Mouse (Mus musculus): ENCODE results near the gene Tsku.
A peak's percentile ranks its signal among the peaks of the same experiment; 100 is the strongest.

Tsku gene

GRCm38 (mm10) chr7:98361063-98361652, at the start of gene Tsku:
Gene Tsku, minus strand, starts transcription at chr7:98361328.
- peak; percentile 96 for DNase-seq (ENCODE audit: extremely low spot score, low spot score)

DNA sequence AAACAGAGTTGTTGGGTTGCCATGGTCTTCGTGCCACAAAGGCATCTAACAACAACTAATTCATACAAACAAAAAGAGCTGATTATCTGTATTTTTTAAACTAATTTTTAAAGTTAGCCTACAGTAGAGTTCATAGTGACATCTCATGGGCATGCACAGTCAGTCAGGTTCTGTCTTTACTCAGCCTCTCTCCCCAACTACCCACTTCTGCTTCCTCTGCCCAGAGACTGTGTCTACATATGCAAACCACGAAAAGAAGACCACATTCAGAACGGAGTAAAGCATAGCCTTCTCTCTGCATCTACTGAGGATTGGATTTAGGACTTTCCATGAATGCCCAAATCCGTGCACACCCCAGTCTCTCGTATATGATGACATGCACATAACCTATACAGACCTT, 46.5 kb upstream of the Tsku start:
- DNase-seq (ENCODE audit: extremely low spot score, low spot score), result no peak

DNA sequence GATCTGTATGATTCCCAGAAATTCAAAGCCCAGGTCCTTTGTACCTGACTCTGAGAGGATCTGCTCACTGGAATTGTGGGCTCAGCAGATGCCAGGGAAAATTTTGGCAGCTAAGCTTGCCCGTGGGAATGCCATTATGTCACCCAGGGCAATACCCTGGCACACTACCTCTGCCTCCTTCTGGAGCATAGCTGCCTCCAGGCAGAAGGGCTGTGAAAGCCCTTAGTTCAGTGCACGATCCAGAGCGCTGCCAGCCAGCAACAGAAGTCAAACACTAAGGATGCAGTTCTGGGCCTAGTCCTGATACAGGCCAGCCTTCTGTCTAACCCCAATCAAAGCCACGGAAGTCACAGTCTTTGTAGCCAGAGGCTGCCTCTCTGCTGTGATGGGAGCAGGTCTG, 42.9 kb upstream of the Tsku start:
- DNase-seq (ENCODE audit: extremely low spot score, low spot score), result no peak

GRCm38 (mm10) chr7:98402582-98403574, 41.8 kb upstream of the Tsku start:
- DNase-seq (ENCODE audit: extremely low spot score, low spot score), result no peak

GRCm38 (mm10) chr7:98392466-98393201, 31.5 kb upstream of the Tsku start:
- no peak for DNase-seq (ENCODE audit: extremely low spot score, low spot score)

GRCm38 (mm10) chr7:98391351-98391936, 30.3 kb upstream of the Tsku start:
- no peak for DNase-seq (ENCODE audit: extremely low spot score, low spot score)

GRCm38 (mm10) chr7:98390486-98390885, 29.4 kb upstream of the Tsku start:
- no peak for DNase-seq (ENCODE audit: extremely low spot score, low spot score)

DNA sequence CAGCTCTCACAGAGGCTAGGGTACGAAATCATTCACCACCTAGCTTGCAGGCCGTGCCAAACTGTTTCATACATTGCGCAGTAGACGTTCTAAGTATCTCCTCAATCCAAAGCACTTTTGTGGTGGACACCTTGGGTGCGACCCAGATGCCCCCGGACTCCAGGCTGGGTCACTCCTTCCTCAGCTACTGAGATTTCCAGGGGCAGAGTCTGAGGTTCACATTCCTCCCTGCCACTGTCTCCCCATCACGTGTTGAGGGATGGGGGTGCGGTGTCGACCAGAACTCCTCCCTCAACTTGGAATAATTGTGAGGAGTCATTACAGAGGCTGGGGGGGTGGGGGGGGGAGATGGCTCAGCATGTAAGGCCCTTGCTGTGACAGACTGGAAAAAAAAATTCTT, 28.5 kb upstream of the Tsku start:
- DNase-seq (ENCODE audit: extremely low spot score, low spot score), result no peak

- DNase-seq (ENCODE audit: extremely low spot score, low spot score), result no peak
Measured at GRCm38 (mm10) chr7:98388881-98389501, 27.9 kb upstream of the Tsku start.

DNA sequence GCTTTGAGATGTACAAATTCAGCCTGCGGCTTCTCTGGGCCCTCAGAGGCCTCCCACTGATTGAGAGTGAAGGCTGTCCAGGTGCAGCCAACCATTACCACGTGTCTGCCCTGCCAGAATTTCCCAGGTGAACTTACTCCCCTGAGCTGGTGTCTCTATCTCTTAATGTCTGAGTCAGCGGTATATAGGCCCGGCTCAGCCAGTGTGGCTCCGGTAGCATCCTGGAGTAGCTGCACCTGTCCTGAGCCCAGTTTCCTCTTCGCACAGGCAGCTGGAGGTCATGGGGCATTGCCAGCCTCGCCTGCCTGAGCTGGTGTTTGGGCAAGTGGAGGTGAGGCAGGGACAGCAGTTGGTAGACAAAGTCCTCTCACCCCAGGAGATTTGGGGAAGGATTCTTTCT, 26.1 kb upstream of the Tsku start:
- no peak for DNase-seq (ENCODE audit: extremely low spot score, low spot score)

DNA sequence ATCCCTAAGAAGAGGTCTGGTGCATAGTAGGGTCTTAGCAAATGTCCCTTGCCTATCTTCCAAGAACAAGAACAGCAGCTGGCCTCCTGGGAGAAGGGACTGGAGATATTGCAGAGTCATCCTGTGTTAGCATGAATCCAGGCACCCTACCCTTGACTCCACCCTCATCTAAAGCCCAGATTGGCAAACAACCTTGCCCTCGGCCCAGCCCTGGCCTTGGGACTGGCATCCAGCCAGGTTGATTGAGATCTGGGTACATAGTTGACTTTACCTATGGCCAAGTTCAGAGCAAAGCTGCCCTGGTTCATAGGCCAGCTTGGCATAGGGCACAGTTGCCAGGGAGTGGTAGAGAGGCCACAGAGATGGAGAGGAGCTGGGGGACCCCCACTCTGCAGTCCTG, 24.0 kb upstream of the Tsku start:
- no peak for DNase-seq (ENCODE audit: extremely low spot score, low spot score)

- DNase-seq (ENCODE audit: extremely low spot score, low spot score), result no peak
Measured at GRCm38 (mm10) chr7:98383337-98383736, 22.2 kb upstream of the Tsku start.

DNA sequence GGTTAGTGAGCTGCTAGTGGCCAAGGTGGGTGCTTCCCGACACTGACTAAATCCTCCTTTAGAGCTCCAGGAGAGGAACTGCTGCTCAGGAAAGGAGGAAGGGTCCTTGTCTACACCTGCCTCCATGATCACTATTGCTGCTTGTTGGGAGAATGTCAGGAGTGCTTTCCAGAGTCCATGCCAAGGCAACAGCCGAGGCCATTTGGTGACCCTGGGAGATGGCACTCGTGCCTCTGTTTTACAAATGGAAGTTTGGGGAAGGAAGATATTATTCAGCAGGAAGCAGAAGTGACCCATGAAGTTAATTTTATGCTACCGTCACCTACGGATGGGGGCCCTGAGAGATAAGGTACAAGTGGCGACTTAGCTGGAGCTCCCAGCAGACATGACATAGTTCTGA, 21.7 kb upstream of the Tsku start:
- DNase-seq (ENCODE audit: extremely low spot score, low spot score), result no peak

DNA sequence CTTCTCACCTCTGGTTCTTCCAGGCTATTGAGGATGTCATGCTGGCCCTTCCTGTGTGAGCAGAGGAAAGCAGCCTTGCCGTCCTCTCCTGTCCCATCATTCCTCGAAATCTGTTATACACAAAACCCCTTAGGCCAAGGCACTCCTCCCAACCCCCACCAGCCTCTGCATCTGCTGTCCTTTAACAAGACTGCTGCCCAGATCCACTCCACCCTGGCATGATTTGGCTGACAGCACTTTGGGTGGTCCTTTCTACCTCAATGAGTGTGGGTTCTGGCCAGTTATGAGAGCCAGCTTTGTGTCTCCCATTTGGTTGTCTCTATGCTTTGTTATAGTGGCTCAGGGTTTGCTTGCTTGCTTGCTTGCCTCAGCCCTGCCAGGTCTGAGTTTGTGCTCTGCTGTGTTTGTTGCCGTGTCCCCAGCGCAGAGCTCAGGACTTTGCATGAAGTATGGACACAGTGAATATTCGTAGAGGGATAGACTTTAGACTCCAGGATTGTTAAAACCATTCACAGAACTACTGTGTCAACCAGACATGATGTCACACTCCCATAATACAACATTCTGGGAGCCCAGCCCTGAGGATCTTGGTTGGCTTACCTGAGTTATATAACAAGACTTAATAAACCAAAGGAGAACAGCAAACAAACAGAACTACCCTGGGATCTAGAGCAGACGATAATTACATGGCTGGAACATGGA, 19.2 kb upstream of the Tsku start:
- DNase-seq (ENCODE audit: extremely low spot score, low spot score), result no peak

DNA sequence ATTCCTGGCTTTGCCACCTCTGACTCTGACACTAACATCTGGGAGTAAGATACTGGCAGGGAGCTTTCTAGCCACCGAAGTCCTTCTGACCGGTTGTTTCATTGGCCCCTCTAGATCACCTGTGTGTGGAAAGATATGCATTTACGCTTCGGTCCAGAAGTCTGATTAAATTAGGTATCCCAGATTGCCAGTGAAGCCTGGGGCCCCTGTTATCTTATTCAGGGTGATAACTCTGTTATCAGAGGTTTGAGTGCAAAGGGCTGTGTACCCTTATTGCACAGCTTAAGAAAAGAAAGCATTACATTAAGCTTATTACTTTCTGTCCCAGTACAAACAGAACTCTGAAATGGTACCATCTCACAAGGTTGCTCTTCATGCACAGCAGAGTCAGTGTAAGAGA, 18.1 kb upstream of the Tsku start:
- no peak for DNase-seq (ENCODE audit: extremely low spot score, low spot score)

- no peak for DNase-seq (ENCODE audit: extremely low spot score, low spot score)
Measured at GRCm38 (mm10) chr7:98377257-98377656, 16.1 kb upstream of the Tsku start.

GRCm38 (mm10) chr7:98371161-98371560, 10.0 kb upstream of the Tsku start:
- no peak for DNase-seq (ENCODE audit: extremely low spot score, low spot score)

DNA sequence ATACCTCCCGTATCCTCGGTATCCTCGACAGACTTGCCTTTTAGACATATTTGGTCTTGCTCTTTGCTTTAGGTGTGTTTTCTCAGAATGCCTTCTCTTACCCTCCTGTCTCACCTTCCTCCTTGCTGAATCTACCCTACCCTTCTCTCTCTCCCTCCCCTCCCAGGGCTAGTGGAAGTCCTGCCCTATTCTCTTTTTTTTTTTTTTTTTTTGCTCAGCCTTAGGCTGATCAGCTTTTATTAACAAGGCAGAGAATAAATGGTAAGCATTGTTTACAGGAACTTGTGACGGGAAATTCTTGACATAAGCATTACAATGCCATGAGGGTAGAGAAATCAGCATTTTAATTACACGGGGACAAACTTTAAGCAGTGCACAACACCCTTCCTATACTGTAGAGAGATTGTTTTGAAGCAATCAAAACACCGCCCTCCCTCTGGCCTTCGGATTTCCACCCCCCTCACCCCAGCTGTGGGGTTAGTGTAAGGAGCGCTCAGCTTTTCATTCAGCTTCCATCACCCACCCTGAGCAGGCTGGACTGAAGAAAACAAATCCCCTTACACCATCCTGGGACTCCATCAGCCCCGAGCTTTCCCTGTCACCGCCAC, 8.7 kb upstream of the Tsku start:
- DNase-seq (ENCODE audit: extremely low spot score, low spot score), result no peak

GRCm38 (mm10) chr7:98361662-98362061, 534 bp upstream of the Tsku start:
- no peak for DNase-seq (ENCODE audit: extremely low spot score, low spot score)

DNA sequence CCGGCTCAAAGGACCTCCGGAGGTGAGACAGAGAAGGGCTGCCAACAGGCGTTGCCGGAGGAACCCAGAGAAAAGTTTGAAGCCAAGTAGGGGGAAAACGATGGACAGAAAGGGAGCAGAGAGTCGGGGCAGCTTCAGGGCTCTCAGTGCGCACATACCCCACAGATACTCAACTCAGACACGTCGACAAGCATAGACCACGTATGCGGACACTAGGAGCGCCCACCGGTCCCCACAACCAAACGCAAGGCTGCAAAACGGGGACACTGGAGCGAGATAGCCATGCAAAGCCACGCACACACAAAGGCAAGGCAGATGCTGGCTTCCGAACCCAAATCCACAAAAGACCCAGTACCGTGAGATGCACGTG, 522 bp downstream of the Tsku start:
- DNase-seq (ENCODE audit: extremely low spot score, low spot score), result no peak
